Mouse (Mus musculus) G1E (cell line): ENCODE results near the gene Ambra1. TPM values are rescaled to one million over a fixed set of nuclear protein-coding genes. Genes with fewer than 3 reads are reported as not detected.

Experiments used
- ATAC-seq: 2 replicates; pipeline ENCODE4 v1.8.0; 2016; ENCODE audit warnings: mild to moderate bottlenecking; ENCODE audit not compliant: insufficient number of reproducible peaks, poor library complexity, low FRiP score, severe bottlenecking; ENCODE audit errors: extremely low read depth
- DNase-seq: peaks from one replicate; pipeline ENCODE4 v3.0.0; 2012; ENCODE audit warnings: low spot score
- H3K27me3 ChIP-seq: 2 replicates; pipeline ENCODE4 v1.6.1; 2012; ENCODE audit warnings: mild to moderate bottlenecking, low read length, inconsistent platforms; ENCODE audit not compliant: insufficient read depth
- H3K36me3 ChIP-seq: replicated peaks from 2 replicates; pipeline ENCODE3; 2012; ENCODE audit warnings: mild to moderate bottlenecking, inconsistent platforms
- H3K4me1 ChIP-seq: 2 replicates; pipeline ENCODE4 v1.6.1; 2012; ENCODE audit warnings: low read depth, low read length, inconsistent platforms, mixed read lengths; ENCODE audit not compliant: insufficient read depth
- H3K4me3 ChIP-seq: 2 replicates; pipeline ENCODE4 v1.5.1; 2012; ENCODE audit warnings: low read depth, mild to moderate bottlenecking, inconsistent platforms, low read length, moderate library complexity, mixed read lengths
- H3K9me3 ChIP-seq: replicated peaks from 2 replicates; pipeline ENCODE4 v1.6.1; 2012; ENCODE audit warnings: inconsistent platforms
- CTCF ChIP-seq: IDR thresholded peaks from 2 replicates; pipeline ENCODE4 v1.5.1; 2012; ENCODE audit warnings: low read depth, low read length, inconsistent platforms, mixed read lengths
- GATA1 ChIP-seq: IDR thresholded peaks from 2 replicates; pipeline ENCODE4 v1.6.1; 2012; ENCODE audit warnings: borderline replicate concordance, low read length, inconsistent platforms, mixed read lengths
- GATA2 ChIP-seq: IDR thresholded peaks from 2 replicates; pipeline ENCODE4 v1.6.1; 2012; ENCODE audit warnings: low read depth, low read length, inconsistent platforms, borderline replicate concordance
- POLR2AphosphoS5 ChIP-seq: IDR thresholded peaks from 2 replicates; pipeline ENCODE4 v1.6.1; 2012; ENCODE audit warnings: low read depth, low read length, inconsistent platforms; ENCODE audit not compliant: insufficient replicate concordance
- TAL1 ChIP-seq: conservative IDR thresholded peaks from 2 replicates; pipeline ENCODE4 v1.6.1; 2012; ENCODE audit warnings: low read depth, low read length, inconsistent platforms, mixed read lengths
- polyA plus RNA-seq: library from polyadenylated mRNA; stranded (reverse); fragments of >175 nt; gene quantifications from 2 replicates; pipeline ENCODE4 v1.2.3, GENCODE M21; 2012
- total RNA-seq, 2 experiments: library from RNA; stranded (forward) in 1 of 2; stranded (reverse) in 1 of 2; fragments of 200-1000 nt in 1 of 2; fragments of >200 nt in 1 of 2; fragmentation: Nextera tagmentation in 1 of 2; gene quantifications; 2 replicates each; pipeline ENCODE4 v1.2.3; 2014 to 2017

The Ambra1 gene
- total and polyA plus RNA-seq, 3 experiments = 14.3 to 64.0 (median 30.5) TPM

GRCm38 (mm10) chr2:91771921-91772705, 42.2 kb downstream of the Ambra1 start:
- no peaks in the 10 kb centered on the region for H3K9me3 ChIP-seq
- ATAC-seq (no peak), DNase-seq (no peak)
- no peaks in the 10 kb centered on the region for H3K4me1 ChIP-seq
- TF ChIP-seq GATA1 (no peak), CTCF (no peak), GATA2 (no peak), TAL1 (no peak), POLR2AphosphoS5 (no peak)
- H3K27me3 ChIP-seq = no peaks in the 10 kb centered on the region
- H3K36me3 ChIP-seq = peaks cover 68% of the 10 kb centered on the region
- no peak overlapping the region for H3K4me3 ChIP-seq

- DNase-seq (no peak), ATAC-seq (no peak)
- Histone ChIP-seq H3K27me3 (no peaks in the 10 kb centered on the region), H3K4me3 (no peak overlapping the region), H3K4me1 (no peaks in the 10 kb centered on the region), H3K36me3 (peaks cover 65% of the 10 kb centered on the region), H3K9me3 (no peaks in the 10 kb centered on the region)
- no peak for TF ChIP-seq GATA2
- TF ChIP-seq POLR2AphosphoS5 = no peak
- no peak for TF ChIP-seq TAL1
- no peak for TF ChIP-seq CTCF
- TF ChIP-seq GATA1 = no peak
These were observed 43.4 kb downstream of the Ambra1 start for GRCm38 (mm10) chr2:91773309-91773708.

GRCm38 (mm10) chr2:91779166-91779565, 49.2 kb downstream of the Ambra1 start:
- Histone ChIP-seq H3K36me3 (peaks cover 42% of the 10 kb centered on the region), H3K9me3 (no peaks in the 10 kb centered on the region), H3K27me3 (no peaks in the 10 kb centered on the region), H3K4me3 (no peak overlapping the region), H3K4me1 (no peaks in the 10 kb centered on the region)
- DNase-seq (peak; percentile 6), ATAC-seq (no peak)
- TF ChIP-seq CTCF = peak; percentile 40; the same call in 1 of the 2 replicates
- TF ChIP-seq GATA2 = no peak

- DNase-seq (no peak), ATAC-seq (no peak)
- H3K4me1 ChIP-seq = no peaks in the 10 kb centered on the region
- H3K9me3 ChIP-seq = peaks cover 4% of the 10 kb centered on the region
- peaks cover 24% of the 10 kb centered on the region for H3K36me3 ChIP-seq
- TF ChIP-seq GATA2 = no peak
- TF ChIP-seq TAL1 = no peak
- no peak for TF ChIP-seq POLR2AphosphoS5
- no peak for TF ChIP-seq CTCF
- TF ChIP-seq GATA1 = no peak
- H3K4me3 ChIP-seq = no peak overlapping the region
- no peaks in the 10 kb centered on the region for H3K27me3 ChIP-seq
These were observed 61.7 kb downstream of the Ambra1 start for GRCm38 (mm10) chr2:91791621-91792020.

GRCm38 (mm10) chr2:91792346-91792745, 62.4 kb downstream of the Ambra1 start:
- peaks cover 4% of the 10 kb centered on the region for H3K9me3 ChIP-seq
- H3K4me3 ChIP-seq = no peak overlapping the region
- DNase-seq = no peak
- H3K36me3 ChIP-seq = peaks cover 21% of the 10 kb centered on the region
- TF ChIP-seq TAL1 (no peak), GATA1 (no peak), GATA2 (no peak), POLR2AphosphoS5 (no peak), CTCF (no peak)
- ATAC-seq = no peak
- no peaks in the 10 kb centered on the region for H3K4me1 ChIP-seq
- no peaks in the 10 kb centered on the region for H3K27me3 ChIP-seq

- H3K36me3 ChIP-seq = peaks cover 10% of the 10 kb centered on the region
- peaks cover 4% of the 10 kb centered on the region for H3K9me3 ChIP-seq
- no peaks in the 10 kb centered on the region for H3K27me3 ChIP-seq
- ATAC-seq (no peak), DNase-seq (no peak)
- no peak overlapping the region for H3K4me3 ChIP-seq
- TF ChIP-seq POLR2AphosphoS5 = no peak
- TF ChIP-seq GATA2 = no peak
- no peak for TF ChIP-seq CTCF
- no peak for TF ChIP-seq TAL1
- no peaks in the 10 kb centered on the region for H3K4me1 ChIP-seq
These were observed 64.5 kb downstream of the Ambra1 start for GRCm38 (mm10) chr2:91794466-91794865.

GRCm38 (mm10) chr2:91795091-91795490, 65.2 kb downstream of the Ambra1 start:
- ATAC-seq = no peak
- Histone ChIP-seq H3K36me3 (peaks cover 10% of the 10 kb centered on the region), H3K27me3 (no peaks in the 10 kb centered on the region), H3K9me3 (peaks cover 4% of the 10 kb centered on the region), H3K4me1 (no peaks in the 10 kb centered on the region), H3K4me3 (no peak overlapping the region)
- TF ChIP-seq TAL1 (no peak), POLR2AphosphoS5 (no peak), CTCF (no peak), GATA1 (no peak), GATA2 (no peak)
- no peak for DNase-seq
